Mouse (Mus musculus) megakaryocyte progenitor cell, adult 5-6 weeks (primary cell): ENCODE results near the gene Specc1l. TPM values are rescaled to one million over a fixed set of nuclear protein-coding genes. Genes with fewer than 3 reads are reported as not detected.
A peak's percentile ranks its signal among the peaks of the same experiment; 100 is the strongest.

ENCODE experiments used
- ATAC-seq: replicated peaks from 2 replicates; pipeline ENCODE4 v1.8.0; 2016; ENCODE audit warnings: mild to moderate bottlenecking, moderate TSS enrichment, inconsistent platforms; ENCODE audit not compliant: poor library complexity
- total RNA-seq, 2 experiments: library from RNA; stranded (forward) in 1 of 2; stranded (reverse) in 1 of 2; fragments of 157-497, 149-512 nt in 1 of 2; fragments of 200-1000 nt in 1 of 2; gene quantifications; 2 replicates each; pipeline versions ENCODE4 v1.2.3 to v1.2.4; 2015 to 2017

Specc1l gene
- total RNA-seq, 2 experiments from 2014 or later, result 20.0 to 30.2 TPM

DNA sequence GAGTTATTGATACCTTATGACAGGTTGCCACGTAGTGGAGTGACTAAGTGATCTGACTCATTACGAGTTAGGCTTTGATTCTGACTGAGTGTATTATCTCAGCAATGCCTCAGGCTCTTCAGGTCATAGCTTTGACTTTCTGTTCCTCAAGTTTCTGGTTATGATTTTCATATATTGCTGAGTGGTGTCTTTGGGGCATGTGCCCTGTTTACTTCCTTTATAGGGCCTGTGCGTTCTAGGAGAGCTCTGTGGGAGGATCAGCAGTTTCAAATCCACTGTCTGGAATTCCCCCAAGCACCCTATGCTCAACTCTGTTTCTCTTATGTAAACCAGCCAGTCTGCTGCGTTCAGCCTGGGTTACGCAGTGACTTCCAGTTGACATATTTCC lies 10.7 kb downstream of the Specc1l start:
- ATAC-seq, result peak; percentile 70

GRCm38 (mm10) chr10:75224154-75224553 lies 12.3 kb downstream of the Specc1l start:
- no peak for ATAC-seq

- ATAC-seq, result peak; percentile 32; the same call in 1 of the 2 replicates
Measured at GRCm38 (mm10) chr10:75224630-75225029, 12.8 kb downstream of the Specc1l start.

- ATAC-seq, result peak; percentile 36
Measured at GRCm38 (mm10) chr10:75227381-75227780, 15.5 kb downstream of the Specc1l start.

DNA sequence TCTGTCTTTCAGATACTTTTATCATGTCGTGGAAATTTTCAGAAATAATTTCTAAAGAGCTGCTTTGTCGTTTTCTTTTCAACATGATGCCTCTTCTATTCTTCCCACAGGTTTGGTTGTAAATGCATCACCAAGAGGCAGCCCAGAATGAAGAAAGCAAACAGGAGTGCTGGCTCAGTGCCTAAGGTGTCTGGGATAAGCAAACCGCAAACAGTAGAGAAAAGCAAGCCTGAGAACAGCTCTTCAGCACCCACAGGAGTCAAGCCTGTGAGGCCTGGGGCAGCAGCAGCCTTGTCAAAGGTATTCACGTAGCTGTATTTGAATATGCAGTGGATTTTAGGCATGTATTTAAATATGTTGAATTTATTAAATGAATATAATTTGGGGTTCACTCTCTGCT lies 18.7 kb downstream of the Specc1l start:
- no peak for ATAC-seq

DNA sequence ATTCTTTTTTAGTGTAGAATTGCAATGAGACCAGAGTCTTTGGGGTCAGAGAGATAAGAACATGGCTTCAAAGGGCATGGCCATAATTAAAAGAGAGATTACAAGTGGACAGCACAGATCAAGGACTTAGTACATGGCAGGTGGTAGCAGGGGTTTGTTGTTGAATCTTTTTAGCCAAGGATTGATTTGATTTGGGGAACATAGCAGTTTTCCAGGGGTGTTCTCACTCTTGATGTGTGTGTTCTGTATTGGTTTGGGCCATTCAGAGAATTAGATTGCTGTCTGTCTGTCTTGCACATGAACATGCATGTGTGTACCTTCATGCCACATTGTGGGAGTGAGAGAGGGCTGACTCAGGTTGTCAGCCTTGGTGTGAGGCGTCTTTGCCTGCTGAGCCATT lies 20.0 kb downstream of the Specc1l start:
- ATAC-seq, result no peak

DNA sequence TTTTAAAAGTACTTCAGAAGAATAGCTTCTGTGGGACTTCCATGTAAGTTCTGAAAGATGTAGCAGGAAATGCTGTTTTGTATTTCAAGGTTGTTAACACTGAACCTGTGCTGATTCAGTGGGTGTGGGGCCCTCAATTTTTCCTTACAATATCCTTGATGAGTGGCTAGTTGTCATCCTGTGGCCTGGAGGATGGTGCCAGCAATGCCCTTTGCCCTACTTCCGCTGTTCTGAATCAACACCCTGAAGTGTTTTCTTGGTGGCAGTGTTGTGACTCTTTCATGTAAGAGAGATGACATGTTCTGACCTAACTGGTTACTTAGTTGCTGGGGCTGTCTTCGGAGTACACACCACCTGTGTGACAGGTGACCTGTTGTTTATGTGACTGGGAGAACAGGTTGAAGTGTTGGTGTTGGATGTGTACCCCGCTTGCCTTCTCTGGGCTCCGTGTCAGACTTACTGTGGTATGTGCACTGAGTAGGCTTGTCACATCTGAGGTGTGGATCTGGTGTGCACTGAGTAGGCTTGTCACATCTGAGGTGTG lies 20.8 kb downstream of the Specc1l start:
- ATAC-seq, result no peak

DNA sequence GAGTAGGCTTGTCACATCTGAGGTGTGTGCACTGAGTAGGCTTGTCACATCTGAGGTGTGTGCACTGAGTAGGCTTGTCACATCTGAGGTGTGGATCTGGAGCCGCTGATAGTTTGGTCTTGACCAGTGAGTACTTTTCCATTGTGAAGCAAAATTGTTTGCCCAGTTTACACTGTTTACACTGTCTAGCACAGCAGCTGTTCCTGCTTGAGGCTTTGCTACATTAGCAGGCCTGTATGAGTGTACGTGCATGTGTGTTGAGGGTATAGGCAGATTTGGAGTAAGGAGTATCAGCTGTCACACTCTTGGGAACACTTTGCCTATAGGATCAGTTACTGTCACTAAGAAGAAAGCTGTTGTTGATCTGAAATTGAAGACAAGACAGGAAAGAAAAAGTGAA lies 21.6 kb downstream of the Specc1l start:
- ATAC-seq, result 0 out of 2 replicates have a peak, but pooled peaks have one; percentile 29

- no peak for ATAC-seq
Measured at GRCm38 (mm10) chr10:75235726-75236125, 23.9 kb downstream of the Specc1l start.

DNA sequence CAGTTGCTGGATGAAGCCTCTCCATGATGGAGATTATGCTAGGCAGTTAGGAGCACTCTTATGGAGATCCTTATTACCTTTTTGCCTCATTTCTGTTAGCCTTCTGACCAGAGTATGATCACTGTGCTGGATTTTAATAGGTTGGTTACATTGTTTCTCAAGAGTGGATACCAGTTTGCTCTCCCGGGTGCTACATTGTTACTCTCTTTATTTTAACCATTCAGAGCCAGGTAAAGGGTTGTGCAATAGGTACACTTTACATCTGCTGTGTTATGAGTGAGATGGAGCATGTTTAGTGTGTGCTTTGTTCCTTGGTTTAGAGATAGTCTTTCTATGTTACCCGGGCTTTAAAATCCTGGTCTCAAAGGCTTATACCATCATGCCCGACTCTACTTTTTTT lies 24.3 kb downstream of the Specc1l start:
- ATAC-seq, result no peak

- no peak for ATAC-seq
Measured at GRCm38 (mm10) chr10:75237166-75237565, 25.3 kb downstream of the Specc1l start.

GRCm38 (mm10) chr10:75240583-75241250 lies 28.8 kb downstream of the Specc1l start:
- ATAC-seq, result no peak

DNA sequence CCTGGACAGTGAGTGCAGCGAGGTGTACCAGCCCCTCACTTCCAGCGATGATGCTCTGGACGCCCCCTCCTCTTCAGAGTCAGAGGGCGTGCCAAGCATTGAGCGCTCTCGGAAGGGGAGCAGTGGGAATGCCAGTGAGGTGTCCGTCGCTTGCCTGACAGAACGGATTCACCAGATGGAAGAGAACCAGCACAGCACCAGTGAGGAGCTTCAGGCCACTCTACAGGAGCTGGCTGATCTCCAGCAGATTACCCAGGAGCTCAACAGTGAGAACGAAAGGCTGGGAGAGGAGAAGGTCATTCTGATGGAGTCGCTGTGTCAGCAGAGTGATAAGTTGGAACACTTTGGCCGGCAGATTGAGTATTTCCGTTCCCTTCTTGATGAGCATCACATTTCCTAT lies 33.9 kb downstream of the Specc1l start:
- ATAC-seq, result no peak

DNA sequence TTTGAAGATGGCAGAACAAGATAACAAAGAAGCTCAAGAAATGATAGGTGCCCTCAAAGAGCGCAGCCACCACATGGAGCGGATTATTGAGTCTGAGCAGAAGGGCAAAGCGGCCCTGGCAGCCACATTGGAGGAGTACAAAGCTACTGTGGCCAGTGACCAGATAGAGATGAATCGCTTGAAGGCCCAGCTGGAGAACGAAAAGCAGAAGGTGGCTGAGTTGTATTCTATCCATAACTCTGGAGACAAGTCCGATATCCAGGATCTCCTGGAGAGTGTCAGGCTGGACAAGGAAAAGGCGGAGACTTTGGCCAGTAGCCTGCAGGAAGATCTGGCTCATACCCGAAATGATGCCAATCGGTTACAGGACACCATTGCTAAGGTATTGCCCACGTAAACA lies 34.5 kb downstream of the Specc1l start:
- ATAC-seq, result no peak

DNA sequence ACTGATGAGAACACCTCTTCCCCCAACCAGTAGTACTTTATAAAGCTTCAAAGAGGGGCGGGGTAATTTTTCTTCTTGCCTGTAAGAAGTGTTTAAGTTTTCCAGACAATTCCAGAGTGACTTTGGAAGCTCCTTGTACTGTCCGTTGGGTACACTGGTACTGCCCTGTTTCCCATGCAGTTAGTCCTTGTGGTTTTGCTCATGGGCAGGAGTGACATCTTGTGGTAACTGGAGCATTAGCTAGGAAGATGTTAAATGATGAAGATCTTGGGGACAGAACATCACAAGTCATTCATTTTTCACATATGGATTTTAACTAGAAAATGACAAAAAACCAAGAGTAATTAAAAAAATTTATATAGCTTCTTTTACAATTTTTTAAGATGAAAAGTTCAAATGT lies 39.1 kb downstream of the Specc1l start:
- ATAC-seq, result no peak

- no peak for ATAC-seq
Measured at GRCm38 (mm10) chr10:75252301-75253022, 40.6 kb downstream of the Specc1l start.

DNA sequence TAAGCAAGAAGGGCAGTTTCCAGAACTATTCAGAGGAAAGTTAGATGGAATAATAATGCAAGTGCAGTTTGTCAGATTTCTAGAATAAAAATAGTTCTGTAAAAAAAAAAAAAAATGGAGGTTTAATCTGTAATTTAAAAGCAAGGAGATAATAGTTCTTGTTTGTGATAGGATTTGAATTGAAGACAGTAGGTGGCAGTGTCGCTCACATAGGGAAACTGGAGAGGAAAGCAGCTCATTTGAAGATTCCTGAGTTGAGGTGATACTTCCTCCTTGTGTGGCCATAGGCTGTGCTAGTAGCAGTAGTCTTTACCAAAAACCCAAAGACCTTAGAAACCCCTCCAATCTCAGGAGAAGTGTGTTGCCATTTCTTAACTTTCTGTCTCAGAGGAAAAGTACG lies 43.2 kb downstream of the Specc1l start:
- ATAC-seq, result peak; percentile 80

DNA sequence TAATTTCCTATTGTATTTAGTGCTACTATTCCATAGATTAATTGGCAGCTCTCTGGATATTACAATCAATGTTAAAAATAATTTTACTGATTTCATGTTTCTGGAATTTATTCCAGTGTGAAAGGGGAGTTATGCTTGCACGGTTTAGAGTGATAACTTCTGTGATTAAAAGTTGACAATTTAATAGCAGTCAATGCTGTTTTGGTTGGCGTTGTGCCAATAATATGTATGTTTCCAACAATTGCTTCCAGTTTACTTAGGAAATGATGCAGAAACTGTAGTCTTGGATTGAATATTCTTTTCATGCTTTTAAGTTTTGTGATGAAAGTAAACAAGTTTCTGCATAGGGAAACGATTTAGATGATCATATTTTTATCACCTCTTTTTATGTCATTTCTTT lies 45.5 kb downstream of the Specc1l start:
- ATAC-seq, result no peak

DNA sequence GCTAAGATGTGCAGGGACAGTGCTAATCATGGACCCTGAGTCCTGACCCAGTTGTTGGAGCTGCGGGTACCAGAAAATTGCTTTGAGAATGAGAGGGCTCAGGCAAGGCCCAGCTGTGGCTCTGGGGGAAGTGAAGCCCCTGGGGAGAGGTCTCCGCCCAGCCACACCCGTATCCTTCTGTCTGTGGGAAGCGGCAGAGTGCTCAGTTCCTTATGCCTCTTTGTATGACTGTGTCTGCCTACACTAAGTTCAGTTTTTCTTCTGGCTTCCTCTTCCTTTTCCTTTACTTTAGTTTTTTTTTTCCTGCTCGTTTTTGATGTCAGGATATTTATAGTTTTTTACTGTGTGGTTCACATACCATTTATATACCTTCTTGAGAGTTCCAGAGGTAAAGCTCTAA lies 46.4 kb downstream of the Specc1l start:
- peak; percentile 86 for ATAC-seq

- ATAC-seq, result no peak
Measured at GRCm38 (mm10) chr10:75261268-75261667, 49.4 kb downstream of the Specc1l start.

DNA sequence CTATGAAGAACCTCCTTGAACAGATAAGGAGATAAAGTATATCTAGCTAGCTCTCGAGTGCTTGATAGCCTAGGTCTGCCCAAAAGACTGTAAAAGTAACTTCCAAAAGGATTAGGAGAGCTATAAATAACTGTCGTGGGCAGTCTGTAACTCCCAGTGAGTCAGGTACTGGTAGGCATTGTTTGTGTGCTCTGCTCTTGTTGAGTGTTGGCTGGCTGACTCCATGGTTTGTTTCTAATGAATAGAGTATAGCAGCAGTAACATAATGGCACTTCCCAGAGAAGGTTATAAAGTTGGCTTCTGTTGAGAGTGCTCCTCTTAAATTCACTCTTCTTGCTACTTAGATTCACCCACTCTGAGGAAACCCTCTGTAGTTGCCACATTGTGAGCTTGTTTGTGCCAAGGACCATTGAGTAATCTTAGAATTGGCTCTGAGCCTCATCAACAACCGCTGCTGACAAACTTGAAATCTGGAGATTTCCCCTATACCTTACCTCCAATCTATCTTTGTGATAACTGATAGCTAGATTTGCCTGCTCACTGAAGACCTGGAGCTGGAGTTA lies 53.2 kb downstream of the Specc1l start:
- no peak for ATAC-seq

GRCm38 (mm10) chr10:75273020-75273419 lies 61.1 kb downstream of the Specc1l start:
- peak; percentile 95 for ATAC-seq
